9 mouse cellular contexts compared by ENCODE assay signal in the genomic region with DNA sequence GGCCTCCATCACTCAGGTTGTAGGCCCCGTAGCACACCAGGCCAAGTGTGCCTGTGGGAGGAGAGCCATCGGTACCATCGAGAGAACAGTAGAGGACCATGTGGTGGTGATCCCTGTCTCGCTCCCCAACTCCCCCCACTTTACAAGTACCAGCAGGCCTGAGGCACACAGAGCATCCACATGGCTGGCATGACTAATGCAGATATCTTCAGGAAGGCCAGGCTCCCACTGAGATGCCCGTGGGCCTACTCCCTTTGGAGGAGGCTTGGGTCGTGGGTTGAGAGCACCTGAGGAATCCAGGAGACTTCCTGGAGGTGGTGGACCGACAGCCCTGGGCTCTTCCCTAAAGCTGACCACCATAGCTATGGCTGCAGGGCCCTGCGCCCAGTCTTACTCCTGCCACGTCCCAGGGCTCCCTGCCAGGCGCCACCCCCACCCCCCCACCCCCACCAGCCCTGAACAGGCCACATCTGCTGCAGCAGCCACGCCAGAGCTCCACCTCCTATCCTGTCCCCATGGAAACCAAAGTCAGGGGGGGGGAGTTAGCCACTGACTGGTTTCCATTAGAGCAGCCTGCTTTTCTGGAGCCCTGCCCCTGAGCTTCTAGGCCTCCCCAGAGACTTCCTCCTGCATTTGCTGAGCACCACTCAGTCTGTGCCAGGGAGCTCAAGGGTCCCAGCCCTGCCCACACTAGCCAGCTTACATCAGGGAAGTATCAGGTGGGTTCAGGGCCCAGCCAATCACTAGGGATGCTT. TPM values are rescaled to one million over a fixed set of nuclear protein-coding genes. Genes with fewer than 3 reads are reported as not detected.
DNase-seq lines count a peak whose midpoint lies in the region; ATAC-seq and TF ChIP-seq lines count a peak whose summit lies in the region.
"Had no signal": no experiment of that assay in that cellular context is flagged by ENCODE, and none has a peak within 500 bp of the region (broad histone marks: within the 10 kb centered on the region; RNA-seq: fewer than 3 reads in every experiment).

No protein-coding gene starts in this region.

- no peak for TF ChIP-seq CTCF in brain, embryonic 14.5 days (IDR thresholded peaks at IDR 0.05; ENCODE audit: borderline replicate concordance, extremely low read depth, insufficient read depth, insufficient read length)

- no peak overlapping the region for H3K4me3 ChIP-seq in hindbrain, embryonic 15.5 days
- H3K4me3 ChIP-seq in limb, embryonic 13.5 days: no peak overlapping the region

- no peak for ATAC-seq in cerebellum, adult (ENCODE audit: insufficient number of reproducible peaks, low FRiP score, low TSS enrichment)
- ATAC-seq in hindbrain, embryonic 15.5 days (ENCODE audit: low FRiP score, low read depth): peak; percentile 89
- peak; percentile 88 for ATAC-seq in limb, embryonic 13.5 days (ENCODE audit: low FRiP score, low read depth)

- peaks cover 82% of the 10 kb centered on the region for H3K4me1 ChIP-seq in hindbrain, embryonic 15.5 days (replicated peaks)
- peaks cover 44% of the 10 kb centered on the region for H3K4me1 ChIP-seq in limb, embryonic 13.5 days

- peak overlapping the region; percentile 18 for H3K4me2 ChIP-seq in hindbrain, embryonic 15.5 days
- peak overlapping the region; percentile 35 for H3K4me2 ChIP-seq in limb, embryonic 13.5 days (replicated peaks)

- DNase-seq in cerebellum, adult 11-12 months: peak; percentile 73
- DNase-seq in brain, embryonic 14.5 days (ENCODE audit: low read depth): peak; percentile 86
- DNase-seq in gastrocnemius, postnatal 10 days: peak; percentile 75
- peak; percentile 79 for DNase-seq in right cerebral cortex, adult 18-20 months
- no peak for DNase-seq in spleen, adult 18-20 months

- no peak for TF ChIP-seq POLR2A in brain, embryonic 14.5 days (IDR thresholded peaks at IDR 0.05; ENCODE audit: borderline replicate concordance, extremely low read depth, insufficient read depth, insufficient read length, poor library complexity, severe bottlenecking)

- H3K9ac ChIP-seq in hindbrain, embryonic 15.5 days: no peak overlapping the region
- H3K9ac ChIP-seq in limb, embryonic 13.5 days: peak overlapping the region; percentile 50; the same call in 1 of the 2 replicates

- H3K27me3 ChIP-seq in hindbrain, embryonic 15.5 days: no peaks in the 10 kb centered on the region
- no peaks in the 10 kb centered on the region for H3K27me3 ChIP-seq in limb, embryonic 13.5 days

- H3K27ac ChIP-seq in hindbrain, embryonic 15.5 days (replicated peaks): peak overlapping the region; percentile 80
- H3K27ac ChIP-seq in limb, embryonic 13.5 days: peak overlapping the region; percentile 89

- peaks cover 13% of the 10 kb centered on the region for H3K36me3 ChIP-seq in hindbrain, embryonic 15.5 days
- peaks cover 76% of the 10 kb centered on the region for H3K36me3 ChIP-seq in limb, embryonic 13.5 days

- H3K9me3 ChIP-seq in hindbrain, embryonic 15.5 days: no peaks in the 10 kb centered on the region
- no peaks in the 10 kb centered on the region for H3K9me3 ChIP-seq in limb, embryonic 13.5 days

- WGBS in hindbrain, embryonic 15.5 days: 40% methylated on average over 11 of the region's 11 CpGs
- 48% methylated on average over 11 of the region's 11 CpGs for WGBS in limb, embryonic 13.5 days

RNA-seq across cellular contexts. Expression of a gene that starts 48.0 kb away (rescaled TPM):
- polyA plus RNA-seq in brain, embryonic 14.5 days (2012; rRNA removed): 0.14 and 0.46 TPM in 2 replicates
- total RNA-seq in gastrocnemius, postnatal 10 days (2021): 1 to 10 TPM; 5.0 to 6.5 TPM
- polyA plus RNA-seq in hindbrain, embryonic 15.5 days (2015; fragmentation: Nextera tagmentation; extraction: Ambion mirVana): 1.6 and 2.1 TPM in 2 replicates
- polyA plus RNA-seq in limb, embryonic 13.5 days (2015; fragmentation: Nextera tagmentation; extraction: Ambion mirVana): 1.9 and 2.4 TPM in 2 replicates
- total RNA-seq: neutrophil, adult 5-6 weeks had no signal

Comparison
In these comparisons a context has a peak if more than half of its experiments do, and no peak if none do; other contexts are left out.
1. DNase-seq: peak in cerebellum, adult 11-12 months (single experiment), brain, embryonic 14.5 days (single experiment), gastrocnemius, postnatal 10 days (single experiment) and right cerebral cortex, adult 18-20 months (single experiment); none in spleen, adult 18-20 months (0 of 2).